Mouse (Mus musculus): ENCODE measurements around the gene Cacng2. TPM values are rescaled to one million over a fixed set of nuclear protein-coding genes. Genes with fewer than 3 reads are reported as not detected.

Cacng2 gene
- 0.11 TPM for polyA plus RNA-seq (2017; shearing (Covaris generic))

GRCm38 (mm10) chr15:78119704-78120103 is at the start of gene Cacng2:
TSS of gene Cacng2 (minus strand) at chr15:78120028.

GRCm38 (mm10) chr15:77970470-77971292 is 149.1 kb downstream of the Cacng2 start, which contains the start of gene Eif3d:
TSS of gene Eif3d (minus strand) at chr15:77970813.

GRCm38 (mm10) chr15:77956404-77956901 is 163.4 kb downstream of the Cacng2 start, which contains the start of gene Foxred2:
TSS of gene Foxred2 (minus strand) at chr15:77956722.

Other genes with a start within 250 kb of the Cacng2 start
- 139 TPM for gene Txn2, start 191.0 kb downstream of the Cacng2 start, polyA plus RNA-seq (2017; shearing (Covaris generic))
- gene Foxred2, start 163.3 kb downstream of the Cacng2 start, polyA plus RNA-seq (2017; shearing (Covaris generic)), result 4.5 TPM
- gene Eif3d, start 149.2 kb downstream of the Cacng2 start, polyA plus RNA-seq (2017; shearing (Covaris generic)), result 167 TPM
- gene Ift27, start 54.1 kb upstream of the Cacng2 start, polyA plus RNA-seq (2017; shearing (Covaris generic)), result 37.8 TPM
- not detected for gene Pvalb, start 86.4 kb upstream of the Cacng2 start, polyA plus RNA-seq (2017; shearing (Covaris generic))
- gene Ncf4, start 124.8 kb upstream of the Cacng2 start, polyA plus RNA-seq (2017; shearing (Covaris generic)), result 132 TPM
- not detected for gene Csf2rb2, start 185.7 kb upstream of the Cacng2 start, polyA plus RNA-seq (2017; shearing (Covaris generic))
- 1.4 TPM for gene Csf2rb, start 205.7 kb upstream of the Cacng2 start, polyA plus RNA-seq (2017; shearing (Covaris generic))

Data from effector memory CD4-positive, alpha-beta T cell, adult 7 months (primary cell).